Mouse (Mus musculus) brain, embryonic 14.5 days (tissue): ENCODE results near the gene Polr3g.

ENCODE experiments used
- CTCF ChIP-seq: fragments of 200-500 bp; IDR thresholded peaks from 2 replicates; pipeline ENCODE4 v1.5.1; 2012; ENCODE audit warnings: inconsistent platforms, mild to moderate bottlenecking, moderate library complexity, borderline replicate concordance; ENCODE audit not compliant: insufficient read depth, insufficient read length; ENCODE audit errors: extremely low read depth
- POLR2A ChIP-seq: fragments of 200-500 bp; IDR thresholded peaks from 2 replicates; pipeline ENCODE4 v1.6.1; 2012; ENCODE audit warnings: mild to moderate bottlenecking, inconsistent platforms, borderline replicate concordance; ENCODE audit not compliant: poor library complexity, insufficient read depth, insufficient read length, severe bottlenecking; ENCODE audit errors: extremely low read depth

DNA sequence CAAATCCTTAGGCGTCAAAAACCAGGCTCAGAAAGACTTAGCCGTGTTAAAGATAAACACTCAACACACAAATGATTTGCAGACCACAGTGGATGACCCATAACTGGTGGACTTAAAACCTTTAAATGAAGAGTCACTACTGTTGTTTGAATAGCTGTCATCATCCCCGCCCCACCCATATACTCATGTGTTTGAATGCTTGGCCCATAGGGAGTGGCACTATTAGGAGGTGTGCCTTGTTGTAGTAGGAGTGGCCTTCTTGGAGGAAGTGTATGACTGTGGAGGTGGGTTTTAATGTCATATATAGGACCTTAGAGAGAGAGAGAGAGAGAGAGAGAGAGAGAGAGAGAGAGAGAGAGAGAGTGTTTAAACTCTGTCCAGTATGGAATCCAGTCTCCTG is 27.7 kb downstream of the Polr3g start:
- TF ChIP-seq CTCF (no peak), POLR2A (no peak)
